Mouse (Mus musculus) neutrophil, adult 5-6 weeks (primary cell): ENCODE measurements around the gene Fbxl18. TPM values are rescaled to one million over a fixed set of nuclear protein-coding genes. Genes with fewer than 3 reads are reported as not detected.

Experiments used
- ATAC-seq: fragments of 151-379, 151-347 bp; 2 replicates; pipeline ENCODE4 v1.8.0; 2017; ENCODE audit warnings: mild to moderate bottlenecking, moderate TSS enrichment; ENCODE audit not compliant: insufficient number of reproducible peaks, poor library complexity, low FRiP score, severe bottlenecking; ENCODE audit errors: extremely low read depth
- total RNA-seq: library from RNA; stranded (forward); fragments of 200-1000 nt; gene quantifications from 2 replicates; pipeline ENCODE4 v1.2.3, GENCODE M21; 2017

Gene Fbxl18
- total RNA-seq, 1 experiment from 2014 or later = 5.9 TPM

GRCm38 (mm10) chr5:142818435-142819360 is 76.5 kb downstream of the Fbxl18 start:
- ATAC-seq = no peak

- ATAC-seq = peak; percentile 65
These were observed 77.4 kb downstream of the Fbxl18 start, which contains the start of gene Tnrc18 for GRCm38 (mm10) chr5:142817524-142818434. Gene Tnrc18, minus strand, starts transcription at chr5:142817662.

Other genes with a start within 250 kb of the Fbxl18 start
- gene Slc29a4, start 202.9 kb downstream of the Fbxl18 start, total RNA-seq = 0.35 and 1.5 TPM in 2 replicates
- 53.8 and 57.5 TPM in 2 replicates for gene Tnrc18, start 77.8 kb downstream of the Fbxl18 start, total RNA-seq
- 7,503 and 8,865 TPM in 2 replicates for gene Actb, start 11.3 kb upstream of the Fbxl18 start, total RNA-seq
- gene Fscn1, start 64.9 kb upstream of the Fbxl18 start, total RNA-seq = not detected in 2 replicates
- gene Rnf216, start 217.6 kb upstream of the Fbxl18 start, total RNA-seq = 102 and 127 TPM in 2 replicates